Mouse (Mus musculus) neural tube, embryonic 11.5 days (tissue): ENCODE data around the gene Sec14l2. TPM values are rescaled to one million over a fixed set of nuclear protein-coding genes. Genes with fewer than 3 reads are reported as not detected.
"Not testable (repeated sequence)": the region's sequence is repeated elsewhere in the genome, so short reads cannot be mapped to it uniquely, and the experiment has no call there.

ENCODE experiments used
- ATAC-seq: fragments of 200-750 bp; cut with Nextera tagmentation; 2 replicates; pipeline ENCODE4 v1.8.0; 2017; ENCODE audit warnings: moderate number of reproducible peaks, mild to moderate bottlenecking, moderate TSS enrichment, moderate library complexity; ENCODE audit not compliant: insufficient read depth, low FRiP score, low TSS enrichment
- DNase-seq: peaks from one replicate; pipeline ENCODE4 v3.0.0-alpha.2; 2015; ENCODE audit warnings: low spot score
- H3K27ac ChIP-seq: fragments of 300-500 bp; sonication (generic); 2 replicates; pipeline ENCODE4 v1.5.1; 2014; ENCODE audit warnings: low read depth, mild to moderate bottlenecking, low read length
- H3K27me3 ChIP-seq: fragments of 300-500 bp; sonication (generic); 2 replicates; pipeline ENCODE4 v1.6.1; 2014; ENCODE audit warnings: mild to moderate bottlenecking, low read length, mixed read lengths; ENCODE audit not compliant: control insufficient read depth, insufficient read depth
- H3K36me3 ChIP-seq: fragments of 300-500 bp; sonication (generic); 2 replicates; pipeline ENCODE4 v1.6.1; 2014; ENCODE audit warnings: mild to moderate bottlenecking, low read length, moderate library complexity, mixed read lengths; ENCODE audit not compliant: control insufficient read depth, insufficient read depth
- H3K4me1 ChIP-seq: fragments of 300-500 bp; sonication (generic); 2 replicates; pipeline ENCODE4 v1.6.1; 2014; ENCODE audit warnings: low read length, mixed read lengths; ENCODE audit not compliant: control insufficient read depth, insufficient read depth
- H3K4me2 ChIP-seq: fragments of 300-500 bp; sonication (generic); 2 replicates; pipeline ENCODE4 v1.6.1; 2014; ENCODE audit warnings: low read depth, mild to moderate bottlenecking, moderate library complexity
- H3K4me3 ChIP-seq: fragments of 300-500 bp; sonication (generic); 2 replicates; pipeline ENCODE4 v1.5.1; 2014; ENCODE audit warnings: low read depth, low read length
- H3K9ac ChIP-seq: fragments of 300-500 bp; sonication (generic); 2 replicates; pipeline ENCODE4 v1.6.1; 2014; ENCODE audit warnings: mild to moderate bottlenecking, low read length
- H3K9me3 ChIP-seq: fragments of 300-500 bp; sonication (generic); 2 replicates; pipeline ENCODE4 v1.6.1; 2016; ENCODE audit warnings: low read length; ENCODE audit not compliant: control insufficient read depth
- WGBS: fragments of 180-500 bp; shearing (Covaris S2); extraction: QIAGEN DNeasy Blood & Tissue Kit; methylation state at CpG from one replicate; pipeline ENCODE4 v1.1.7; 2014; 5-methylcytosine and 5-hydroxymethylcytosine counted together
- polyA plus RNA-seq: library from polyadenylated mRNA; unstranded; fragments of >200 nt; fragmentation: Nextera tagmentation; extraction: Ambion mirVana; gene quantifications from 2 replicates; pipeline ENCODE4 v1.2.1, GENCODE M21; 2014

Gene Sec14l2
- polyA plus RNA-seq, 1 experiment from 2014 or later = 2.3 TPM

- peak within 1 kb of the TSS; percentile 65 for H3K4me3 ChIP-seq
- DNase-seq (peak; percentile 91), ATAC-seq (peak; percentile 88)
- peaks cover 6% of the 10 kb centered on the region; the same call in 1 of the 2 replicates for H3K4me1 ChIP-seq
- H3K27me3 ChIP-seq = no peaks in the 10 kb centered on the region
- 3% methylated on average over 64 of the region's 66 CpGs for WGBS
- peaks cover 2% of the 10 kb centered on the region; the same call in 1 of the 2 replicates for H3K36me3 ChIP-seq
- peak within 1 kb of the TSS; percentile 17; the same call in 1 of the 2 replicates for H3K27ac ChIP-seq
- peak within 1 kb of the TSS; percentile 83 for H3K9ac ChIP-seq
- H3K9me3 ChIP-seq = no peaks in the 10 kb centered on the region
- H3K4me2 ChIP-seq = peak within 1 kb of the TSS; percentile 64
Measured at GRCm38 (mm10) chr11:4134986-4135935, 12.0 kb upstream of the Sec14l2 start, which contains the start of gene Rnf215. Gene Rnf215, plus strand, starts transcription at chr11:4135202.

GRCm38 (mm10) chr11:4134400-4134799, 11.2 kb upstream of the Sec14l2 start:
- H3K4me2 ChIP-seq = no peak overlapping the region
- no peaks in the 10 kb centered on the region for H3K9me3 ChIP-seq
- ATAC-seq (peak; percentile 14; the same call in 1 of the 2 replicates), DNase-seq (no peak)
- H3K4me1 ChIP-seq = peaks cover 6% of the 10 kb centered on the region; the same call in 1 of the 2 replicates
- no peak overlapping the region for H3K9ac ChIP-seq
- peaks cover 2% of the 10 kb centered on the region; the same call in 1 of the 2 replicates for H3K36me3 ChIP-seq
- 66% methylated on average over 6 of the region's 6 CpGs for WGBS
- H3K4me3 ChIP-seq = no peak overlapping the region
- H3K27me3 ChIP-seq = no peaks in the 10 kb centered on the region
- H3K27ac ChIP-seq = no peak overlapping the region

- Histone ChIP-seq H3K4me1 (peaks cover 6% of the 10 kb centered on the region; the same call in 1 of the 2 replicates), H3K36me3 (peaks cover 2% of the 10 kb centered on the region; the same call in 1 of the 2 replicates), H3K9ac (no peak overlapping the region), H3K27me3 (no peaks in the 10 kb centered on the region), H3K4me2 (no peak overlapping the region), H3K4me3 (no peak overlapping the region), H3K9me3 (no peaks in the 10 kb centered on the region), H3K27ac (no peak overlapping the region)
- ATAC-seq (no peak), DNase-seq (no peak)
- WGBS = 54% methylated on average over 3 of the region's 3 CpGs
Measured at GRCm38 (mm10) chr11:4133450-4133849, 10.2 kb upstream of the Sec14l2 start.

- H3K4me3 ChIP-seq, H3K27ac ChIP-seq, DNase-seq, H3K9me3 ChIP-seq, H3K36me3 ChIP-seq, H3K4me1 ChIP-seq, H3K9ac ChIP-seq, H3K27me3 ChIP-seq, H3K4me2 ChIP-seq, ATAC-seq: not testable (repeated sequence)
- 96% methylated on average over 4 of the region's 4 CpGs for WGBS
Measured at GRCm38 (mm10) chr11:4128461-4128860, 5.2 kb upstream of the Sec14l2 start.

- ATAC-seq = no peak
- Histone ChIP-seq H3K4me1 (no peaks in the 10 kb centered on the region), H3K36me3 (no peaks in the 10 kb centered on the region), H3K4me3 (no peak overlapping the region), H3K9me3 (no peaks in the 10 kb centered on the region), H3K9ac (no peak overlapping the region), H3K27me3 (no peaks in the 10 kb centered on the region), H3K27ac (no peak overlapping the region), H3K4me2 (no peak overlapping the region)
- 83% methylated on average over 1 of the region's 1 CpGs for WGBS
- DNase-seq = no peak
Measured at GRCm38 (mm10) chr11:4127059-4127458, 3.8 kb upstream of the Sec14l2 start.

GRCm38 (mm10) chr11:4123922-4124321, 707 bp upstream of the Sec14l2 start:
- Histone ChIP-seq H3K36me3 (no peaks in the 10 kb centered on the region), H3K27me3 (no peaks in the 10 kb centered on the region), H3K4me3 (no peak overlapping the region), H3K9me3 (no peaks in the 10 kb centered on the region), H3K27ac (no peak overlapping the region), H3K4me2 (no peak overlapping the region), H3K4me1 (no peaks in the 10 kb centered on the region), H3K9ac (no peak overlapping the region)
- ATAC-seq (no peak), DNase-seq (no peak)
- 60% methylated on average over 5 of the region's 5 CpGs for WGBS

GRCm38 (mm10) chr11:4122226-4122625, 989 bp downstream of the Sec14l2 start:
- no peaks in the 10 kb centered on the region for H3K36me3 ChIP-seq
- no peak overlapping the region for H3K27ac ChIP-seq
- no peaks in the 10 kb centered on the region for H3K9me3 ChIP-seq
- H3K9ac ChIP-seq = no peak overlapping the region
- ATAC-seq (no peak), DNase-seq (no peak)
- 88% methylated on average over 5 of the region's 5 CpGs for WGBS
- no peaks in the 10 kb centered on the region; the same call in 1 of the 2 replicates for H3K4me1 ChIP-seq
- H3K4me3 ChIP-seq = no peak overlapping the region
- H3K27me3 ChIP-seq = no peaks in the 10 kb centered on the region; the same call in 1 of the 2 replicates
- no peak overlapping the region for H3K4me2 ChIP-seq

GRCm38 (mm10) chr11:4121691-4122090, 1.5 kb downstream of the Sec14l2 start:
- no peaks in the 10 kb centered on the region for H3K36me3 ChIP-seq
- no peak overlapping the region for H3K4me2 ChIP-seq
- H3K4me3 ChIP-seq = no peak overlapping the region
- WGBS = 79% methylated on average over 3 of the region's 3 CpGs
- H3K9me3 ChIP-seq = no peaks in the 10 kb centered on the region
- no peak overlapping the region for H3K27ac ChIP-seq
- no peak for ATAC-seq
- H3K4me1 ChIP-seq = no peaks in the 10 kb centered on the region; the same call in 1 of the 2 replicates
- H3K27me3 ChIP-seq = no peaks in the 10 kb centered on the region; the same call in 1 of the 2 replicates
- no peak for DNase-seq
- H3K9ac ChIP-seq = no peak overlapping the region
